Mouse (Mus musculus) CH12.LX (cell line): ENCODE measurements around the gene Ap1g1. TPM values are rescaled to one million over a fixed set of nuclear protein-coding genes. Genes with fewer than 3 reads are reported as not detected.

Experiments used
- DNase-seq: peaks from one replicate; pipeline ENCODE4 v3.0.0-alpha.2; 2013; ENCODE audit errors: extremely low read depth
- H3K27ac ChIP-seq: 2 replicates; pipeline ENCODE4 v1.5.1; 2012; ENCODE audit warnings: low read depth, mild to moderate bottlenecking, control low read depth, moderate library complexity; ENCODE audit not compliant: insufficient read depth
- H3K27me3 ChIP-seq: replicated peaks from 2 replicates; pipeline ENCODE3; 2012; ENCODE audit warnings: inconsistent platforms
- H3K36me3 ChIP-seq, 2 experiments: replicated peaks in 1 of 2; 2 replicates each; pipeline versions ENCODE3 to v1.6.1; 2012; ENCODE audit warnings: inconsistent platforms in 1 of 2, low read length in 1 of 2, mild to moderate bottlenecking in 1 of 2, mixed read lengths in 1 of 2, moderate library complexity in 1 of 2; ENCODE audit not compliant: control insufficient read depth in 1 of 2, insufficient read depth in 1 of 2
- H3K4me1 ChIP-seq, 2 experiments: 2 replicates each; pipeline ENCODE4 v1.6.1; 2012; ENCODE audit warnings: inconsistent platforms in 1 of 2, moderate library complexity in 1 of 2; ENCODE audit not compliant: insufficient read depth in 2 of 2, control insufficient read depth in 1 of 2
- H3K4me2 ChIP-seq: 2 replicates; pipeline ENCODE4 v1.6.1; 2012; ENCODE audit warnings: low read depth, mild to moderate bottlenecking, control low read depth; ENCODE audit not compliant: poor library complexity, insufficient read depth, severe bottlenecking
- H3K4me3 ChIP-seq, 3 experiments: fragments of 150-350 bp in 1 of 3; sonication (generic) in 1 of 3; replicated peaks in 1 of 3; 2 replicates each; pipeline versions ENCODE3 to v1.5.1; 2011 to 2012; ENCODE audit warnings: low read depth in 2 of 3, low read length in 2 of 3, mild to moderate bottlenecking in 2 of 3, moderate library complexity in 2 of 3, control low read depth in 1 of 3, improper control_type of control experiment in 1 of 3, inconsistent platforms in 1 of 3, mixed read lengths in 1 of 3; ENCODE audit not compliant: poor library complexity in 1 of 3
- H3K79me2 ChIP-seq: replicated peaks from 2 replicates; pipeline ENCODE4 v1.6.1; 2012; ENCODE audit warnings: mild to moderate bottlenecking, moderate library complexity; ENCODE audit not compliant: control insufficient read depth, poor library complexity, insufficient read depth, severe bottlenecking; ENCODE audit errors: extremely low read depth
- H3K9ac ChIP-seq: 2 replicates; pipeline ENCODE4 v1.6.1; 2012; ENCODE audit warnings: low read depth, mild to moderate bottlenecking, control low read depth, moderate library complexity; ENCODE audit not compliant: insufficient read depth
- H3K9me3 ChIP-seq: replicated peaks from 2 replicates; pipeline ENCODE3; 2012; ENCODE audit warnings: low read length, inconsistent platforms, mixed read lengths
- CTCF ChIP-seq, 2 experiments: IDR thresholded peaks in 1 of 2; conservative IDR thresholded peaks in 1 of 2; 2 replicates each; pipeline ENCODE4 v1.5.1; 2011 to 2012; ENCODE audit warnings: low read depth in 2 of 2, low read length in 2 of 2, improper control_type of control experiment in 1 of 2, inconsistent platforms in 1 of 2, mild to moderate bottlenecking in 1 of 2, moderate library complexity in 1 of 2
- MEF2A ChIP-seq: IDR thresholded peaks from 2 replicates; pipeline ENCODE4 v1.6.1; 2014; ENCODE audit warnings: low read depth, mild to moderate bottlenecking, inconsistent platforms, low read length, improper control_type of control experiment, borderline replicate concordance
- NRF1 ChIP-seq: IDR thresholded peaks from 2 replicates; pipeline ENCODE4 v1.6.1; 2014; ENCODE audit warnings: low read depth, mild to moderate bottlenecking, inconsistent platforms, low read length, improper control_type of control experiment, moderate library complexity
- dilution Hi-C: fragments of 300-500 bp; cut with MboI; formaldehyde crosslinking; loops from 2 replicates; pipeline ENCODE4 v1.14.3; 2020; ENCODE audit warnings: low sequenced_read_pairs; ENCODE audit not compliant: extremely low pct_unique_long_range_greater_than_20kb, extremely low pct_ligation_motif_present
- in situ Hi-C: fragments of 300-500 bp; cut with MboI; formaldehyde crosslinking; loops from 3 replicates; pipeline ENCODE4 v1.14.3; 2019; ENCODE audit warnings: low sequenced_read_pairs, low pct_ligation_motif_present, low pct_unique_long_range_greater_than_20kb, mixed read lengths
- polyA plus RNA-seq: library from polyadenylated mRNA; unstranded; fragments of >175 nt; gene quantifications from 2 replicates; pipeline ENCODE4 v1.2.1, GENCODE M21; 2012; ENCODE audit warnings: low read depth; ENCODE audit not compliant: insufficient read length
- total RNA-seq, 2 experiments: library from RNA; depleted of rRNA; stranded (reverse); fragments of 300-350 nt in 1 of 2; fragments of >200 nt in 1 of 2; gene quantifications; 2 replicates each; pipeline ENCODE4 v1.2.3; 2012 to 2014

Ap1g1 gene
- total and polyA plus RNA-seq, 3 experiments, result 29.5 to 60.4 (median 40.8) TPM

DNA sequence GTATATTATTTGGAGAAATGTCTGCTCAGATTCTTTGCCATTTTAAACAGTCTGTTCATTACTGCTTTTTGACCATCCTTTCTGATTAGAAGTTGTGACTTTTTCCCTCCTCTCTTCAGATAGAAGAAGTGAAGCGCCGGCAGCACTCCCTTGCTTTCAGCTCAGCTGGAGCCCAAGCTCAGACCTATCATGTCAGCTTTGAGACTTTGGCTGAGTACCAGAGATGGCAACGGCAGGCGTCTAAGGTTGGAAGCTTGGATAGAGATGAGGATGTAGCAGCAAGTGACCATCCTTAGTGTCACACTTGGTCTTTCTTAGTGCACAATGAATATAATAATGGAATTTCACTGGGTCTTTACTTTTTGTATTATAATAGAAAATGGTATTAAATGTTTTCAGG is 129.0 kb downstream of the Ap1g1 start:
- no peak overlapping the region for H3K4me3 ChIP-seq
- no peak overlapping the region for H3K9ac ChIP-seq
- H3K4me2 ChIP-seq, result no peak overlapping the region
- H3K27me3 ChIP-seq, result no peaks in the 10 kb centered on the region
- H3K27ac ChIP-seq, result no peak overlapping the region
- no peaks in the 10 kb centered on the region for H3K79me2 ChIP-seq
- no peak for DNase-seq
- in situ Hi-C loops (no loop called here), dilution Hi-C loops (no loop called here)
- TF ChIP-seq CTCF (conservative IDR thresholded peaks at IDR 0.05 in 1 of 2, IDR thresholded peaks at IDR 0.05 in 1 of 2; ENCODE audit: low read depth in 2 of 2, low read length in 2 of 2) (no peak), NRF1 (no peak), MEF2A (no peak)
- H3K9me3 ChIP-seq, result no peaks in the 10 kb centered on the region
- H3K4me1 ChIP-seq, result peaks cover 2 to 36% of the 10 kb centered on the region in 2 experiments; a peak in 2 of 4 replicates
- H3K36me3 ChIP-seq, result peaks cover 13 to 64% of the 10 kb centered on the region in 2 experiments

Other genes starting within 250 kb of the Ap1g1 start
- gene Dhx38, start 212.7 kb upstream of the Ap1g1 start, total RNA-seq (2012; rRNA removed), result 41.7 and 49.1 TPM in 2 replicates
- 19.7 and 20.8 TPM in 2 replicates for gene Dhx38, start 212.7 kb upstream of the Ap1g1 start, total RNA-seq (2014; rRNA removed)
- gene Dhx38, start 212.7 kb upstream of the Ap1g1 start, polyA plus RNA-seq, result 51.0 and 56.0 TPM in 2 replicates
- 13.4 and 13.5 TPM in 2 replicates for gene Txnl4b, start 212.7 kb upstream of the Ap1g1 start, total RNA-seq (2012; rRNA removed)
- 17.0 and 17.8 TPM in 2 replicates for gene Txnl4b, start 212.7 kb upstream of the Ap1g1 start, total RNA-seq (2014; rRNA removed)
- 12.4 and 13.6 TPM in 2 replicates for gene Txnl4b, start 212.7 kb upstream of the Ap1g1 start, polyA plus RNA-seq
- not detected in 2 replicates for gene Hp, start 199.4 kb upstream of the Ap1g1 start, total RNA-seq (2012; rRNA removed)
- not detected in 2 replicates for gene Hp, start 199.4 kb upstream of the Ap1g1 start, total RNA-seq (2014; rRNA removed)
- not detected in 2 replicates for gene Hp, start 199.4 kb upstream of the Ap1g1 start, polyA plus RNA-seq
- 41.8 and 43.6 TPM in 2 replicates for gene Dhodh, start 169.9 kb upstream of the Ap1g1 start, total RNA-seq (2012; rRNA removed)
- 38.5 and 40.4 TPM in 2 replicates for gene Dhodh, start 169.9 kb upstream of the Ap1g1 start, total RNA-seq (2014; rRNA removed)
- gene Dhodh, start 169.9 kb upstream of the Ap1g1 start, polyA plus RNA-seq, result 37.8 and 43.8 TPM in 2 replicates
- 5.8 and 6.0 TPM in 2 replicates for gene Pkd1l3, start 164.0 kb upstream of the Ap1g1 start, total RNA-seq (2012; rRNA removed)
- gene Pkd1l3, start 164.0 kb upstream of the Ap1g1 start, total RNA-seq (2014; rRNA removed), result 3.1 and 3.5 TPM in 2 replicates
- 9.6 and 10.0 TPM in 2 replicates for gene Pkd1l3, start 164.0 kb upstream of the Ap1g1 start, polyA plus RNA-seq
- gene Ist1, start 85.3 kb upstream of the Ap1g1 start, total RNA-seq (2012; rRNA removed), result 38.2 and 38.9 TPM in 2 replicates
- 57.2 and 62.2 TPM in 2 replicates for gene Ist1, start 85.3 kb upstream of the Ap1g1 start, total RNA-seq (2014; rRNA removed)
- gene Ist1, start 85.3 kb upstream of the Ap1g1 start, polyA plus RNA-seq, result 49.5 and 53.1 TPM in 2 replicates
- gene Zfp821, start 73.0 kb upstream of the Ap1g1 start, total RNA-seq (2012; rRNA removed), result 5.0 and 5.1 TPM in 2 replicates
- gene Zfp821, start 73.0 kb upstream of the Ap1g1 start, total RNA-seq (2014; rRNA removed), result 3.4 and 4.1 TPM in 2 replicates
- 4.1 and 5.2 TPM in 2 replicates for gene Zfp821, start 73.0 kb upstream of the Ap1g1 start, polyA plus RNA-seq
- gene Atxn1l, start 40.8 kb upstream of the Ap1g1 start, total RNA-seq (2012; rRNA removed), result 6.8 and 7.6 TPM in 2 replicates
- gene Atxn1l, start 40.8 kb upstream of the Ap1g1 start, total RNA-seq (2014; rRNA removed), result 4.1 and 4.6 TPM in 2 replicates
- 15.2 and 18.5 TPM in 2 replicates for gene Atxn1l, start 40.8 kb upstream of the Ap1g1 start, polyA plus RNA-seq
- gene Phlpp2, start 90.0 kb downstream of the Ap1g1 start, total RNA-seq (2012; rRNA removed), result 3.1 and 3.8 TPM in 2 replicates
- gene Phlpp2, start 90.0 kb downstream of the Ap1g1 start, total RNA-seq (2014; rRNA removed), result 2.9 and 3.5 TPM in 2 replicates
- 8.9 and 9.2 TPM in 2 replicates for gene Phlpp2, start 90.0 kb downstream of the Ap1g1 start, polyA plus RNA-seq
- not detected in 2 replicates for gene Marveld3, start 183.6 kb downstream of the Ap1g1 start, total RNA-seq (2012; rRNA removed)
- gene Marveld3, start 183.6 kb downstream of the Ap1g1 start, total RNA-seq (2014; rRNA removed), result not detected in 2 replicates
- gene Marveld3, start 183.6 kb downstream of the Ap1g1 start, polyA plus RNA-seq, result not detected in 2 replicates
- not detected in 2 replicates for gene Tat, start 211.9 kb downstream of the Ap1g1 start, total RNA-seq (2012; rRNA removed)
- gene Tat, start 211.9 kb downstream of the Ap1g1 start, total RNA-seq (2014; rRNA removed), result not detected in 2 replicates
- not detected in 2 replicates for gene Tat, start 211.9 kb downstream of the Ap1g1 start, polyA plus RNA-seq